Mouse (Mus musculus) T-cell, adult 2 months (primary cell): ENCODE results near the gene Sytl1.

Experiments
- DNase-seq: peaks from one replicate; pipeline ENCODE4 v3.0.0; 2022; ENCODE audit warnings: low spot score

The Sytl1 gene

DNA sequence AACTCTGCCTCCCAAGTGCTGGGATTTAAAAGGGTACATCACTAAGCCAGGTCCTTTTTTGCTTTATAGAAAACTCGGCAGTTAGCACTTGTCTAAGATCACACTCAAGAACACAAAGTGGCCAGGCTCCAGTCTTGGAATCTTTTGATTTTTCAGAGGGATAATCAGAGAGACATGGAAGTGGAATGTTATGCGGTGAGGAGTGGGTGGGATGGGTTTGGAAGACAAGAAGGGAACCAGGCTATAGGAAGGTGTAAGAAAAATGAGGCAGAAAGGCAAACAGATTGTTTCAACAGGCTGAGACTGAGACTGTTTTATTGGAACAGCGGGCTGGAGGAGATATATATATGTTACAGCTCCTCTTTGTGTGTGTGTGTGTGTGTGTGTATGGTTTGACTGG lies 15.6 kb upstream of the Sytl1 start:
- no peak for DNase-seq

GRCm38 (mm10) chr4:133278067-133278466 lies 15.2 kb upstream of the Sytl1 start:
- no peak for DNase-seq

DNA sequence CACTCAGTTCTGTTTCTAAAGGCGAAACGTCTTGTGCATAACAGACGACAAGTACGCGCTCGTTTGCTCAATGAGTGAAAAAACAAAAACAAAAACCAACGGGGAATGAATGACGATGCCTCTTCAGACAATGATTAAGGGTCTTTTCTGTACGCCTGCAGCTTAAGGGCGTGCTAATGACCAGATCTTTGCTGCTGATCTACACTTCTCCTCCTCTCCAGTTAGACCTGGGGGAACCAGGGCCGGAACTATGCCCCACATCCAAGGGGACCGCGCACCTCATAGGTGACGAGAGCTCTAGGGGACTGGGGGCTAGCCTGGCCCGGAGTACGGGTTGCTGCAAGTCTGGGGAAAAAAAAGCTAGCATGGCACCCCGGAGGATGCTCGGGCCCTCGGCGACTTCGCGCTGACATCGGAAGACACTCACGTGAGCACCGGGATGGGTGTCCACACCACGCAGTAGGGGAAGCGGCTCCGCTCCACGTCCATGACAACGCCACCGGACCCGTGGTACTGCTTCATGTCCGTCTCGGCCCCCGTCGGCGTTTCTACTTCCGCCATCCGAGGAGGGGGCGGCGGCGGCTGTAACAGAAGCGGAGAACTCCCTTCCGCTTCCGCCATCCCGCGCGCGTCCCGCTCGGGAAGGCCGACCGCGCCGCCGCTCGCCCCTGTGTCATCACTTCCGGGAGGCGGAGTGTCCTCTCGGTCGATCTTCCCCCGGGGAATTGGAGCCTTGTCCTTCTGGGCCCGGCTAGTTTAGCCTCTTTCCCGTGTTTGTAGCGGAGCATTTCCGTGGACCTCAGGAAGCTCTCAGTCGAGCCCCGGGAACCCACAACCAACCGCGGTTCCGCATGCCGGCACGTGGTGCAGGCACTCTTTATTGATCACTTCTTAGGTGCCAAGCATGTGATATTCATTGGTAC lies 14.5 kb upstream of the Sytl1 start, which contains the start of gene Tmem222:
Tmem222 (minus strand) TSS at position 689 of the 923 bp plus-strand sequence.
- peak; percentile 94 for DNase-seq

- DNase-seq, result no peak
These were observed 8.0 kb upstream of the Sytl1 start for GRCm38 (mm10) chr4:133270929-133271328.

DNA sequence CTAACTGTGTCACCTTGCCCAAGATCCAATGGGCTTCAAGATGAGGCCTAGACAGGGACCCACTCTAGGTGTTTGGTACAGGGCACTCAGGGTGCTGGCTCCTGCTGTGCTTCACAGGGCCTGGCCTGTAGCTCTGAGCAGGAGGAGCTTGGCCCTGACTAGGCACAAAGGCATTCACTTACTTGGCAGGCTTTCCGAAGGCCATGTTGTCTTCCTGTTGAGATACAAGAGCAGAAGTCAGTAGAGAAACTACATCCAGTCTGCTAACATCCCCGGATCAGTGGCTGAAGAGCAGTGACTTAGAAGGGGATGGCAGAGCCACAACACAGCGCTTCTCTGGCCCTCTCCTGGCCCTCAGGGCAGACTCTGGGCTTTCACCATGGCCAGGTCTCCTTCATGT lies 6.7 kb upstream of the Sytl1 start:
- no peak for DNase-seq

DNA sequence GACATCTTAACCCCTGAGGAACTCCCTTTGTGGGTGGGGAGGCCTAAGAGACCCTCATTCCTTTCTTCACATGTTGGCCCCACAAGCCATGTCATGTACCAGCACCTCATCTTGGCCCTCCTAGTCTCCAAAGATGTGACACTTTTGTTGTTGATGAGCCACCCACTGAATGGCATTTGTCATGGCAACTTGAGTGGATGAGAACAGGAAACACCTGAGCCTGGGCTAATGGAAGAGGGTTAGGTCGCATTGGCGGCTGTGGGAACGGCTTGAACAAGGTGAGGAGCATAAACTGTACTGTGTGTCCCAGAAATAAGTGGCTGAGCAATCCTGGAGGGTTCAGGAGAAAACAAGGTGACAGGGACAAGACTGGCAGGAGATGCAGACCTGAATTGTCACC lies 6.0 kb upstream of the Sytl1 start:
- DNase-seq, result no peak

DNA sequence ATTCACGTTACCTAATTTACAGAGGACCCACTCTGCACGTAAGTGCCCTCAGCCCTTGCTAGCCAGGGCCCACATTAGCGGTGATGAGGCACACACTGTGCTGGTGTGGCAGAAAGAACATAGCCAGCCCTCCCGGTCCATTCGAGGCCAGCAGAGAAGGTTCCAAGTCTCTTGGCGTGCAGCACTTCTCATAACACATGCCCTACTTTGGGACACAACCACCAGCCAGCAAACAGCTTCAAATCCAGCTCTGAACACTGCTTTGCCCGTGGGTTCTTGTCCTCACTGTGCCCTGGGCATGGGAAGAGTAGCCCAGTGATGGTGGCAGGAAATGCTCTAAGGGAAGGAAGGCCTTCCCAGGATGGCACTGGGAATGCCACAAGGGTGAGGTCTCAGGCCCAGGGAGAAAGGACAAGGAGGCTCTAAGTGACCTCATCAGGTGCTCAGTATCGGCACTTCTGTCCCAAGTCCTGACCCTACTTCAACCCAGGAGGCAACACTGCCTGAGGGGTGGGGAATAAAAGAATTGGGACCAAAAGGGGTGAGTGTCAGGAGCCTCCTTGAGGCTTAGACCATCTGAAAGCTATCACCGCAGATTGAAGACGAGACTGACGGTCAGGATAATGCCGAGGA lies 3.5 kb upstream of the Sytl1 start:
- DNase-seq, result no peak

DNA sequence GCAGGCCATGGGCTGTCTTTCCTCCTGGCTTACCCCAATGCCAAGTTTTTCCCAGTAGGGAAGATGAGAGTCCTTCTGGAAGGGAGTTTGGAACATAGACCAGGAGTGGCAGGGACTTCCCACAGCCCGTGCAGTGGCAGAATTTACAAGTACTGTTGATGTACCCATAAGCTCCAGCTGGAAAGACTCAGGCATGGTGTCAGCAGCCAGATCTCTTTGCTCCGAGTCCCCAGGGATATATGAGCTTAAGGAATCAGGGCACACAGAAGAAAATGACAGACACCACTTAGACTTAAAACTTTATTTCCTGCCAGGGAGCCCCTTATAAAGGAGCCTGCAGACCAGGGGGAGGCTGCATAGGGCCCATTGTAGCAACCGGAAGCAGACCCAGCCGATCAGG lies 2.8 kb upstream of the Sytl1 start:
- no peak for DNase-seq

DNA sequence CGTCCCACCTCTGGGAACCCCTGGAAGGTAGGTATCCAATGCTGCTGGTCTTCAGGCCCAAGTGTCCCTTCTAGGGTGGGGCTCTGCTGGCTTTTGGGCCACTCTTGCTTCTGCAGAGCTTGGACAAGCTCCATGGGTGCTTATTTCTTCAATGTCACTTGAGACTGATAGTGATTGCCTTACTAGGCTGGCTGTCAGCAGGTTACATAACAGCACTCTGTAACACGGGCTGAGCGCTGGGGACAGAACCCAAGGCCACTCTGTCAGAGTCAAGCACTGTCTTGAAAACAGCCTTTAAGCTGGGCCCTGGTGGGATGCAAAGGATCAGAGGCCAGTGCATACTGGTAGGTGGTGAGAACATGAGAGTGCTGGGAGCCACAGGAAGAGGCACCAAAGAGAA lies 2.4 kb upstream of the Sytl1 start:
- no peak for DNase-seq

- no peak for DNase-seq
These were observed 1.6 kb upstream of the Sytl1 start for GRCm38 (mm10) chr4:133264559-133264958.

DNA sequence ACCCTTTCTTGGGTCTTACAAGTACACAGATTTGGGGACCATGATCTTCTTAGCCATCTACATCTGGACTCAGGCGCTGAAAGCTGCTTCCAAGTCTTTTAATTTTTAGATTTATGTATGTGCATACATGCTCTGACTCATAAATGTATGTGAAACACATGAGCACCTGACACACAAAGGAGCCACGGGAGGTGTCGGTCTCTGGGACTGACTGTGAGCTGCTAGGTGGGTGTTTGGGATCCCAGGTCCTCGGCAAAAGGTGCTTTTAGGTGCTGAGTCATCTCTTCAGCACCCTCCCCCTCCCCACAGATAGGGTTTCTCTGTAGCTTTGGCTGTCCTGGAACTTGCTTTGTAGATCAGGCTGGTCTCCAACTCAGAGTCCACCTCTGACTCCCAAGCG lies 843 bp upstream of the Sytl1 start:
- DNase-seq, result no peak

GRCm38 (mm10) chr4:133262375-133262765 lies 543 bp downstream of the Sytl1 start:
- no peak for DNase-seq

GRCm38 (mm10) chr4:133261641-133262374 lies 1.1 kb downstream of the Sytl1 start:
- peak; percentile 44 for DNase-seq

GRCm38 (mm10) chr4:133257798-133258408 lies 5.0 kb downstream of the Sytl1 start:
- DNase-seq, result no peak

DNA sequence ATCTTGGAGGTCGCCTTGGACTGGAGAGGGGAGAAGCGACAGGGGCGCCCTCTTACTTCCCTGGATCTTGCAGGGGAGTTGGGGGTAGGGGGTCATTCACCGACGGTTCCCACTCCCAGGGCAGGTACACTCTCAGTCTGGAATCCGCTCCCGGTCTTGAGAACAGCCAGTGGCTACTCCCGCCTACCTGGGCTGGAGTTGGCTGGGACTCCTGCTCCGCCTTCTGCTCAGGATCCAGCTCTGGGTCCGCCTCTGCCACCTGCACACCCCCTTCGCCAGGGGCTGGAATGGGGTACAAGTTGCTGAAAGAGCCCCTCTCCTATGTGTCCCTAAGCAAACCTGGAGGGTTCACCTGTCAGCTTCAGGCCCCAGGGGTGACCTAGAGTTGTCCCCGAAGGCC lies 5.7 kb downstream of the Sytl1 start:
- no peak for DNase-seq

- no peak for DNase-seq
These were observed 6.1 kb downstream of the Sytl1 start for GRCm38 (mm10) chr4:133256820-133257219.

- no peak for DNase-seq
These were observed 7.5 kb downstream of the Sytl1 start for GRCm38 (mm10) chr4:133255392-133255791.

DNA sequence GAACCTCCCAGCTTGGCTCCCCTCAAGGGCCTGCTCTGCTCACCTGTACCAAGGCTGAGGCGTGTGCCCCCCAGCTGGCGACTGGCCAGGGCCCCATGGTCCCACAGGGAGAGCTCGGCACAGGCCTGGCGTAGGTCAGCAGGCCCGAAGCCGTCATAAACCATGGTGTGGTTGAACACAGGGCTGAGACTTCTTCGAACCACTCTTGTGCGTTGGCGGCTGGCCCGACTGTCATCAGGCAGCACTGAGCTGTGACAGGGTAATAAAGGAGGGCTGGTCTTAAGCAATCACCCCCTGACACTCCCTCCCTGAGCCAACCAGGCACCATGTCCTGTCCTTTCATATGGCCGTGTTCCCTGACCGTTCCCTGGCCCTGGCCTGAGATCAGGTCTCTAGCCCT lies 9.5 kb downstream of the Sytl1 start:
- DNase-seq, result no peak

GRCm38 (mm10) chr4:133252089-133252488 lies 10.8 kb downstream of the Sytl1 start:
- DNase-seq, result no peak

DNA sequence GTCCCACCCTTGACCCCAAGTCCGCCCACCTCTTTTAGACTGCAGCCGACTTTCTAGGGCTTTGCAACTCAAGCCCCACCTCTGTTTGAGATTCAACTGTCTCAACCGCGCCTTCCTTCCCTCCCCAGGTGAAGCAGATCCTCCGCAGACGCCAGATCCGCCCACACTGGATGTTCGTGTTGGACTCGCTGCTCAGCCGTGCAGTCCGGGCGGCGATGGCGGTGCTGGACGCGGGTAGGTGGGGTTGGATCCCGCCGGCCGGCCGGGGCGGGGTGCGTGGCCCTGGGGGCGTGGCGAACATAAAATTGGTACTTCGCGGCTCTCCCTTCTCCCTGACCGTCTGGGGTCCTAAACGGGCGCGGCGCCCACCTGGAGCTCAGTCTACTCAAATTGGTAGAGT lies 11.7 kb downstream of the Sytl1 start:
- DNase-seq, result no peak

DNA sequence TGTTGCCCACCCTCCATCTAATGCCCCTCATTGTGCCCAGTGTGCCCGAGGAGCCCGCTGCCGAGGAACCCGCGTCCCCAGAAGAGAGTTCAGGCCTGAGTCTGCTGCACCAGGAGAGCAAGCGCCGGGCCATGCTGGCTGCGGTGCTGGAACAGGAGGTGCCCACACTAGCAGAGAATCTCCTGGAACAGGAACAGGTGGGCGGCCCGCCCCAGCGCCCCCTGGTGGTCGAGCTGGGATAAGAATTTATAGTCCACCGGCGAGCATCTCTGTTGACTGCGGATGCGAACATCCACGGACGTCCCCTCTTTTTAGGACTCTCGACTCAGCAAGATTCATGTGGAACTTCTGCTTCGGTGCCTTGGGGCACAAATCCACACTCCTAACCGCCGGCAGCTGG lies 12.3 kb downstream of the Sytl1 start:
- peak; percentile 83 for DNase-seq

- DNase-seq, result no peak
These were observed 15.0 kb downstream of the Sytl1 start for GRCm38 (mm10) chr4:133247806-133248449.
